Mouse (Mus musculus): Measurements from ENCODE around the gene Pard6b.
A peak's percentile ranks its signal among the peaks of the same experiment; 100 is the strongest.

The Pard6b gene

DNA sequence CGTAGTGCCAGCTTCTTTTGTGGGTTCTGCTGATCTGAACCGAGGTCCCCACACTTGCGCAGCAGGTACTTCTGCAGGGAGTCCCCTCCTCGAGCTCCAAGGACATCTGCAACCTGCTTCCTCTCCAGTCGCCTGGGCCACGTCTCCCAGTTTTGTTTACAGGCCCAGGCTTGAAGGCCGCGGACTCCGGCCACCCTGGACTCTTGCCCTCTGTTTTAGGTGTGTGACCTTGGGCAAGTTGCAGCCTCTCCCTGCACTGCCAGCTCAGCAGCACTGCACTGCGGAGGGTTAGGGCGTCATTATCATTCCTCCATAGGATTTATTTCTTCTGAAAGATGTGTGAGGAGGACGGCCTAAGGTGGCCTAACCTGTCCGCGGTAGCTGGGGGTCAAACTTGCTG, 47.0 kb downstream of the Pard6b start:
- no peak for DNase-seq (ENCODE audit: low read depth, low spot score)

DNA sequence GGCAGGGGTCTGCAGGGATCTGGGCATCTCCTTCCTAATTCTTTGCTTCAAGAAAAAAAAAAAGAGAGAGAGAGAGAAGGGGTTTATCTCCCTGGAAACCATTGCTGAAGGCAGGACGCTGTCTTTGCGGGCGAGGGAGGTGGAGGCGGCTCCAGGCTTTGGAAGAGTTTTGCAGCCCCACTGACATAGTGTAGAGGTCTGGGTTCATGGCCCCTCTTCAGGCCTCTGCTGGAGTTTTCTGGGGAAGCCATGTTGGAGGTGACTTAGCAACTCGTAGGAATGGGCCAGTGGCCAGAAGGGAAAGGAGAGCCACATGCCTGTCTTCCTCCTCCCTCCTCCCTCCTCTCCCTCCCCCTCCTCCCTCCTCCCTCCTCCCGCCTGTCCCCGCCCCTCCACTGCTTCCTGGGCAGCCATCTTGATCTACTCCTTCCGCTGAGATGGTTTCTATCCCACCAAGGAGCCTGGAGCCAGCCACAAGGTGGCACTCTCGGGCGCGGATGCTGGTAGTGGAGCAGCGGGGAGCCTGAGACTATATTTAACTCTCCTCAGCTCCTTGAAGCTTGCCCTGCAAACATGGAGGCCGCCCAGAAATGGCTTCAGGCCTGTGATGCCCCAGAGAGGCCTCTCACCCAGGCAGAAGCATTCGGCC, 47.5 kb downstream of the Pard6b start:
- peak; percentile 85 for DNase-seq (ENCODE audit: low read depth, low spot score)

DNA sequence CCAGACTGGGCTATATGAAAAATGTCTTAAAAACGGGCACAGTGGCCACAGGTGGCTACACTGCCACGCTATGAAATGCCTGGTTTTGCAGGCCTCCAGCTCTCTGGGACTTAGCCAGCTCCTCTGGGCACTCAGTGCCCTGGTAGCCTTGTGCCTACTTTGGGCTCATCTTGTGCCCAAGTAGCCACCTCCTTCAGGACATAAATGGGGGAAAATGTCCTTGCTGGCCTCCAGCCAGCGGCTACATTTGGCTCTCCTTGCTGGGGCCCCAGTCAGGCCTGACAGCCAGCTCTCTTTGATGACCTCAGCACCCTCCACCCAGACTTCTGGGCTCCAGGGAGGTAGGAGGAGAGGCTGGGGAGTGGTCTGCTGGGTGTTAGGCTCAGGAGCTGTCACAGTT, 49.2 kb downstream of the Pard6b start:
- DNase-seq (ENCODE audit: low read depth, low spot score) = no peak

DNA sequence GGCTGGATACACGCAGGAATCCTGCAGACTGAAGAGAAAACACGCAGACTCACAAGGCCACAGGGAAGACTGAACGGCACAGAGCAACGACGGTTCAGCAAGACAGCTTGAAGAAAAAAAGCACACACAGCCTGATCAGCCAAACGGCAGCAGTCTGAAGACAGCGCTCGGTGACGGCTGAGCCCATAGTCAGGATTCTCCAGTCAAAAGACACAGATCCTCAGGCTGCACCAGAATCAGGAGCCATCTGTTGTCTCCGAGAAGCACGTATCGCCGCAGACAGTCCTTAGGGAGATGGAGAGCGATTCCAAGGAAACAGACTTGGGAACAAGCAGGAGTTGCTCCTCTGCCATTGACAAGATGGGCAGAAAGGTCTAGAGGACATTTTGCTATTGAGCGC, 56.4 kb downstream of the Pard6b start:
- no peak for DNase-seq (ENCODE audit: low read depth, low spot score)

DNA sequence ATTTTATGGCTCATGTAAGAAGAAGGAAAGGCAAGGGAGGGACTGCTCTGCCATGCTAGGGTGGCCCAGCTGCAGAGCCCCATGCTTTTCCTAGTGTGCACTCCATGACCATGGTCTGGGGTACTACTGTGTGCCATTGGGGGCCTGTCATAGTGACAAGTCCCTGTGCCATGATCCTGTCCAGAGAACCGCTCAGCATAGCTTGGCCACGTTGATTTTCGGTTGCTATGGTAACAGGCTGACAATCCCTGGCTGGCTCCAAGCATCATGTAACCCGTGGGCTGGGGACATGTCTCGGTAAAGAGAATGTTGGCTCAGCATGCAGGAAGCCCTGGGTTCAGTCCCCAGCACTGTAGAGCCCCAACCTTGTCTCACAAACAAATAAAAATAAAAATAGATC, 63.0 kb downstream of the Pard6b start:
- no peak for DNase-seq (ENCODE audit: low read depth, low spot score)

DNA sequence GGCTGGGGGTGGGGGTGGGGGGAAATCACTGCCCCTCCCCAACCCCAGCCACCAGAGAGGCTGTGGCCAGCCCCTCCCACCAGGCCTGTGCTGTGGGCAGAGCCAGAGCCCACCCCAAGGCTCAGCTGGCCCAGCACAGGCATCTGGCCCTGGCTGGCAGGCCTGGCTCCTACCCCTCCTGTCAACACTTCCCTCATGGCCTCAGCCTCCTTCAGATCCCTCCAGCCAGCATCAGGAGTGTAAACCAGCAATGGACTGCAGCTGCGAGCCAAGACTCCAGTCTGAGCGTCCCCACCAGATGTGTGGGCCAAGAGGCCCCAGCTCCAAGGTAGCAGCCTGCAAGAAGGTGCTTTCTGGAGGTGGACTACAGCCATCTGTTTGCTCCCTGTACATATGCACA, 64.6 kb downstream of the Pard6b start:
- no peak for DNase-seq (ENCODE audit: low read depth, low spot score)

DNA sequence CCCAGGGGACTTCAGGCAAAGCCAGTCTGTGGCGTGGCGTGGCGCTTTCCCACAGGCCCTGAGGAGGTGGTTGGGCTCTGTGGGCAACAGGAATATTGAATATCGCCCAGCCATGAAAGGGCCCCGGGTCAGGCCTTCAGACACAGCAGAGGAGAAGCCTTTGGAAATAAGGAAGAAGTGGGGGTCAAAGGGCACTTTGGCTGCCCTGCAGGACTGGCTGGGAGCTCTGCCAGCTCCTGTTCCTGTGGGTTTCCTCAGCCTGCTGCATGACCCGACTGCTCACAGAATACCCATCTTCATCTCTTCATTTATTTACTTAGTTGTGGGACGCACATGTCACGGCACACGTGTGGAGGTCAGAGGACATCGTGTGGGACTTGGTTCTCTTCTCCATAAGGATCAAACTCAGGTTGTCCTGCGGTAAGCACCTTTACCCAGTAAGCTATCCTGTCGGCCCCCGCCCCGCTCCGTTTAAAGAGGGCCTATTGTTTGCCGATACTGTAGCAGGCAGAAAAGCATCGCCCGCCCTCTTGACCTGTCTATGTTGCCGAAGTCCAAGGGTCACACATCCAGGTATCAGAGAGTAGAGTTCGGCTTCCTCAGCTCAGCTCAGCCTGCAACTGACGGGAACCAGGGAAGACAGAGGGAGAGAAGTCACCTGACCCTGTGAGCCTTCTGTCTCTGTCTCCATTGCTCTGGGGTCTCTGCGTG, 67.1 kb downstream of the Pard6b start:
- no peak for DNase-seq (ENCODE audit: low read depth, low spot score)

DNA sequence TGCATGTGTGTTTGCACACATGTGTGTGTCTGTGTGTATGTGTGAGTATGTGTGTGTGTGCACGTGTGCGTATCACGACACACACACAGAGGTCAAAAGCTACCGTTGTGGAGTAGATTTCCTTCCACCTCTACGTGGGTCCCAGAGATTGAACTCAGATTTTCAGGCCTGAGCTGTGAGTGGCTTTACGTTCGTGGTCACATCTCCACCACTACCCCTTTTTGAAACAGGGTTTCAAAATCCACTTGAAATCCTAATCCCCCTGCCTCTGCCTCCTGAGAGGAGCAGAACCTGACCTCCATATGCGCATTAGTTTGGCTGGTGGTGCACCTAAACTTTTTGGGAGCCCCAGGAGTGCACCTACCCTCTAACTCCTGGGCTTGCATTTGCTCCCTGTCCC, 68.4 kb downstream of the Pard6b start:
- DNase-seq (ENCODE audit: low read depth, low spot score) = no peak
